Mouse (Mus musculus): ENCODE measurements around the gene Gpr18.

The Gpr18 gene

GRCm38 (mm10) chr14:121951399-121952045, 35.9 kb upstream of the Gpr18 start:
- in situ Hi-C loops (cut with MboI, MseI) = loop anchor here (10.0 kb wide), 1 partner anchor 103 kb away; no protein-coding TSS in a partner anchor

GRCm38 (mm10) chr14:121949897-121950296, 34.3 kb upstream of the Gpr18 start:
- in situ Hi-C loops (cut with MboI, MseI) = loop anchor here (10.0 kb wide), 2 partner anchors 105 to 575 kb away; no protein-coding TSS in a partner anchor

GRCm38 (mm10) chr14:121949436-121949835, 33.9 kb upstream of the Gpr18 start:
- in situ Hi-C loops (cut with MboI, MseI) = loop anchor here (10.0 kb wide), 1 partner anchor 575 kb away; no protein-coding TSS in a partner anchor

GRCm38 (mm10) chr14:121947966-121948365, 32.4 kb upstream of the Gpr18 start:
- in situ Hi-C loops (cut with MboI, MseI) = loop anchor here (10.0 kb wide), 1 partner anchor 573 kb away; no protein-coding TSS in a partner anchor

GRCm38 (mm10) chr14:121947201-121947760, 31.7 kb upstream of the Gpr18 start:
- in situ Hi-C loops (cut with MboI, MseI) = loop anchor here (10.0 kb wide), 1 partner anchor 572 kb away; no protein-coding TSS in a partner anchor

- in situ Hi-C loops (cut with MboI, MseI) = loop anchor here (10.0 kb wide), 1 partner anchor 572 kb away; no protein-coding TSS in a partner anchor
Observed at GRCm38 (mm10) chr14:121946728-121947127, 31.1 kb upstream of the Gpr18 start.

- in situ Hi-C loops (cut with MboI, MseI) = loop anchor here (10.0 kb wide), 1 partner anchor 571 kb away; no protein-coding TSS in a partner anchor
Observed at GRCm38 (mm10) chr14:121946131-121946530, 30.6 kb upstream of the Gpr18 start.

GRCm38 (mm10) chr14:121939582-121939981, 24.0 kb upstream of the Gpr18 start:
- in situ Hi-C loops (cut with MboI, MseI) = no loop called here

GRCm38 (mm10) chr14:121938256-121939191, 22.9 kb upstream of the Gpr18 start:
- in situ Hi-C loops (cut with MboI, MseI) = no loop called here

GRCm38 (mm10) chr14:121937601-121938255, 22.1 kb upstream of the Gpr18 start:
- in situ Hi-C loops (cut with MboI, MseI) = no loop called here

GRCm38 (mm10) chr14:121936856-121937255, 21.3 kb upstream of the Gpr18 start:
- in situ Hi-C loops (cut with MboI, MseI) = no loop called here

GRCm38 (mm10) chr14:121936356-121936755, 20.8 kb upstream of the Gpr18 start:
- in situ Hi-C loops (cut with MboI, MseI) = no loop called here

GRCm38 (mm10) chr14:121934597-121934946, 19.0 kb upstream of the Gpr18 start:
- in situ Hi-C loops (cut with MboI, MseI) = loop anchor here (5.0 kb wide), 2 partner anchors 68 to 128 kb away; no protein-coding TSS in a partner anchor

GRCm38 (mm10) chr14:121933906-121934596, 18.5 kb upstream of the Gpr18 start:
- in situ Hi-C loops (cut with MboI, MseI) = loop anchor here (5.0 kb wide), 2 partner anchors 68 to 128 kb away; no protein-coding TSS in a partner anchor

- in situ Hi-C loops (cut with MboI, MseI) = loop anchor here (5.0 kb wide), 2 partner anchors 70 to 130 kb away; no protein-coding TSS in a partner anchor
Observed at GRCm38 (mm10) chr14:121932180-121932579, 16.6 kb upstream of the Gpr18 start.

GRCm38 (mm10) chr14:121931594-121931993, 16.0 kb upstream of the Gpr18 start:
- in situ Hi-C loops (cut with MboI, MseI) = loop anchor here (5.0 kb wide), 2 partner anchors 71 to 131 kb away; no protein-coding TSS in a partner anchor

- in situ Hi-C loops (cut with MboI, MseI) = loop anchor here (5.0 kb wide), 2 partner anchors 71 to 131 kb away; no protein-coding TSS in a partner anchor
Observed at GRCm38 (mm10) chr14:121930731-121931383, 15.3 kb upstream of the Gpr18 start.

GRCm38 (mm10) chr14:121929243-121929951, 13.8 kb upstream of the Gpr18 start:
- in situ Hi-C loops (cut with MboI, MseI) = no loop called here

Measured in regulatory T cell (primary cell).